Mouse (Mus musculus) liver, adult 2 months (tissue): Measurements from ENCODE around the gene Gm20388.

Experiments used
- CTCF ChIP-seq: fragments of 200-500 bp; IDR thresholded peaks from 2 replicates; pipeline ENCODE4 v1.5.1; 2011; ENCODE audit warnings: low read depth, low read length, control low read depth
- POLR2A ChIP-seq: fragments of 200-500 bp; IDR thresholded peaks from 2 replicates; pipeline ENCODE4 v1.6.1; 2011; ENCODE audit warnings: low read length, control low read depth; ENCODE audit not compliant: insufficient read depth; ENCODE audit errors: extremely low read depth

DNA sequence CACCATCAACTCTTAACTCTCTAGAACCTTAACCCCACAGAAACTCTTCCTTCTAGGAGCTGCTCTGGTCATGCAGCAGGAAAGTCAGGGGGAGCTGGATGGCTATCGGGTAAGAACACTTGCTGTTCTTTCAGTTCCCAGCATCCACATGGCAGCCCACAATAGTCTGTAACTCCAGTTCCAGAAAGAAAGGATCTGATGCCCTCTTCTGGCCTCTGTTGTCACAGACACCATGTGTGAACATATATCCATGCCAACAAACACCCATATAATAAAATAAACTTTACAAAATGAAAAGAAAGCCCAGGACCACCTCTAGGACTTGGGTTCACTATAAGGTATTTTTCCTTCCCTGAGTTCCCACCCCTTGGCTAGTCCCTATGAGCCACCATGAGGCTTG lies 1711.2 kb downstream of the Gm20388 start:
- TF ChIP-seq CTCF: no peak
- no peak for TF ChIP-seq POLR2A
